Mouse (Mus musculus) naive thymus-derived CD4-positive, alpha-beta T cell, adult 2 months (primary cell): ENCODE data around the gene Erc1.

ENCODE experiments used
- DNase-seq: peaks from one replicate; pipeline ENCODE4 v3.0.0-alpha.2; 2011; ENCODE audit warnings: low read depth

Gene Erc1

DNA sequence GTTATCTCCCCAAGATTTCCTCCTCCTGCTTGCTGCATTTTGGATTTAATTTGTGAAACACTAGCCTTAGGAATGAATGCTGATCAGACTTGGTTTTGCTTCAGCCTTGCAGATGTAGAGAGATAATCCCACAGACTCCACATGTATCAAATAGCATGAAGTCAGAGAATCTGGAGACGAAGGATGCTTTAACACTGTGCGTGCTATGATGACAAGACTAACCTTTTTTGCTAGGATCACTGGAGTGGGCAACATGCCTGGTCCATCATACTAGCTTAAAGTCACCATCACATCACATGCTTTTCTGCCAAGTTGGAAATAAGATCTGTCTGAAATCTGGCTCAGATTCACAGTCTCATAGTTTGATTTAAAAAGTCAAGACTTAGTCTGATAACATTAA is 260.1 kb downstream of the Erc1 start:
- no peak for DNase-seq

DNA sequence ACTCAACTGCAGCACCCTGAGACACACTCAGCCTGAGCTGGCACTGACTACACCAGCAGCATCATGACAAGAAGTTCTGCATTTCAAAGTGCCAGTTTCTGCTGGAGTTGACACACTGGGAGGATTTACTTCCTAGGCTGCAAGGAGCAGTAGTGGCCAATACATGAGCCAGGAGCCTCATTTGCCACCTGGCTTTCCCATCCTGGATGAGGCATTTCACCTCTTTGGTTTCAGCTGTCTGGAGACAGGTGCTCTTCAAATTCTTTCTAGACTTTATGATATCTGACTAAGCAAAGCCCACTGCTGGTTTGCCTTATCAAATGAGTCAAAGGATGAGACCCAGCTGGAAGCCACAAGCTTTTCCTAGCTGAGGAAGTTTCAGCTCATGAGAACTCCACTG is 260.5 kb downstream of the Erc1 start:
- no peak for DNase-seq

DNA sequence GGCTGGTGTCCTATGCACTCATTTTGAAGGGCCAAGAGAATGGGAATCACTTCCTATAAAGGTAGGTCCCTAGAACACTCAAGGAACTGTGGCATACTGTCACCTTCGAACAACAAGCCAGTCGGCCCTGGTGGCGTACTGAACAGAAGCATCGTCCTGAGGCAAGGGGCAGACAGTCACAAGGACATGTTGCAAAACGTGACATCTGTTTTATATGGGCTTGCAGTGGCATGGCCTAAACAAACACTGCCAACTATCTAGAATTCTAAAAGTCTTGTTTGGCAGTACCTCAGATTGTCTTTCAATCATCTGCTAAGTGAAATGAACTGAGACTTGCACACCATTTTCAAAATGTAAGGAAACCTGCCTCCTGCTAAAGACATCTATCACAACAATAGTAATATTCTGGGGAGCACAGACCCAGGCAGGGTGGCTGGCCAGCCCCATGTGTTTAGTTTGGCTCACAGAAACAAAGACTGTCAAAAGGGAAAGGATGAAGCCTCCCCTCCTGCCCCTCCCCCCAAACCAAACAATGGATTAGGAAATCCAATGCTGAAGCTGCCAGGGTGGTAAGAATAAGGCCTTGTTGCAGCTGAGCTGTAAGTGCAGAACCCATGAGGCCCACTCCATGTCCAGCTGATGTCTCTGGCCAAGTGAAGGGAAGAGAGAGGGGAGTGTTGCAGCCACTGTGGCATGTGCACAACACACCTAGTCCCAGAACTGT is 262.2 kb downstream of the Erc1 start:
- no peak for DNase-seq

DNA sequence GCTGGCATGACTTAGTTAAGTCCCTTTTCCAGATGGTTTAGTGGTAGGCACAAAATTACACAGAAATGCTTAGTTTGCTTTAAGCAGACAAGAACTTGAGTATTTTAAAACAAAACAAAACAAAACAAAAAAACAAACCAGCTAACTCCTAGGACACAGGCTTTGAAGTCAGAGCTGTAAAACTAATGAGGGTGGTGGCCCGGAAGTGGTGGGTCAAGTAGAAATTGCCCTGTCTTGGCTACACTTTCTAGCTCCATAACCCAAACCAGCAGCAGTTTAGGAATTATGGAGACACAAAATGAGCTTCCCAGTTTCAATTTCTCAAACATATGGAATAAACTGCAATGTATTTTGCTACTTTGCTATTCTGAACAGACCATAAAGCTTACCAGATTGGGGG is 263.9 kb downstream of the Erc1 start:
- no peak for DNase-seq

DNA sequence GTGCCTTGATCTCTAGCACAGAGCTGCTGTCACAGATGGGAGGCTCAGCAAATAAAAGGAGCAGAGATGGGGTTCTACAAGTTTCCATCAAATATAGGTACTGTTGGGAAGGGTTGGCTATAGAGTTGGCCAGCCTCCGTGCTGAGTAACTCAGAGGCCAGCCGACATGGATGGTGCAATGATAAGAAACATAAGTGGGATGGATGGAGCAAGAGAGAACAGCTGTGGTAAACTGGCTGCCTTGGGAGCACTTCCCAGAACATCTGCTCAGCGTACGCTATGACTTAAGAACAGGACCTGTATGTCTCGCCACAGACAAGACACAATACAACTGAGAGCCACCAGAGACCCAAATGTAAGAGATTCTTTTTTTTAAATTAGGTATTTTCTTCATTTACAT is 264.8 kb downstream of the Erc1 start:
- no peak for DNase-seq

DNA sequence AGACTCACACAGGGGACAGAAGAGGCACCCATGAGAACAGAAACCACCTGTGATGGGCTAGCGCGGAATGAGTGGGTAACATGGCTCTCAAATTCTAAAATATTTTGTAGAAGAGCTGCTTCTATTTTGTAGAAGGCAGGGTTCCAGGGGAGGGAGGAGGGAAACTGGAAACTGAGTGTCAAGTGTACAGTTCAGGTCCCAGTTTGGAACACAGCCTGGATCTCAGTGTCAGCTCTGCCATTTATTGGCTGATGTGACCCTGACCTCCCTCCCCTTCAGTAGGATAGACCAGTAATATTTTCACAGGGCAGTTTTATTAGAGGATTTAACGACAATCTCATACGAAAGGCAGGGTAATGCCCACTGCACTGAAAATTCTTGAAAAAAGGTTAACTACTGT is 271.3 kb downstream of the Erc1 start:
- DNase-seq = no peak

DNA sequence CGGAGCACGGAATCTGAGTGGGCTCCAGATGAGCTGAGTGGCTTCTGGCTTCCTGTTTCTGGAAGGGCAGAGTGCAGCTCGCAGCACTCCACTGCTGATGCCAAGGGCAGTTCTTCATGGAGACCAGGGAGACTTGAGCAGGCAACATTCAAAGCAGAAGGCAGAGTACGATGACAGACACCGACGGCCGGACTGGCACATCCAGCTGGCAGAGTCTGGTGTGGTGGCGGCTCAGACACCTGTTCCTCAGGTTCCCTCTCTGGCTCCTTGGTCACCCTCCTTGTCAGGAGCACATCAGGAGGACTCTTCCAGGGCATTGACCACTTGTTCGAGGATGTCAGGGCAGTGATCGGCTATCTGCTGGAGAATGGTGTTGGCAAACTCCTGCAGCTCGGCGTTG is 272.6 kb downstream of the Erc1 start:
- DNase-seq = no peak

DNA sequence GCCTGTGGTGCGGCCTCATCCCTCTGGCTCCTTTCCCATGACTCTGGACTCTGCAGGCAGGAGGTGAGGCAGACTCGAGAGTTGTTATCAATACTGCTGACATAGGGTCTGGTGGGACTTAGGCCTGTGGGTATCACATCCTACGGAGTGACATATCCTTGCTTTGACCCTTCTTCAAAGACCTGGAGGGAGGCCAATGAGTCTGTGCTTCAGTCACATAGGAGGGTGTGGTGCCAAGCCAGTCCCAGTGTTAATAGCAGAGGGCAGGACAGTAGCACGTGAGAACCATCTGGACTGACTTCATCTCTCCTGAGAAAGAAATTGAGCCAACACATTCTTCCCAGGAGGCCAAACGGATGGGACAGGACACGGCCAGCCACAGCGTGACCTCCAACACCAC is 275.7 kb downstream of the Erc1 start:
- DNase-seq = no peak

DNA sequence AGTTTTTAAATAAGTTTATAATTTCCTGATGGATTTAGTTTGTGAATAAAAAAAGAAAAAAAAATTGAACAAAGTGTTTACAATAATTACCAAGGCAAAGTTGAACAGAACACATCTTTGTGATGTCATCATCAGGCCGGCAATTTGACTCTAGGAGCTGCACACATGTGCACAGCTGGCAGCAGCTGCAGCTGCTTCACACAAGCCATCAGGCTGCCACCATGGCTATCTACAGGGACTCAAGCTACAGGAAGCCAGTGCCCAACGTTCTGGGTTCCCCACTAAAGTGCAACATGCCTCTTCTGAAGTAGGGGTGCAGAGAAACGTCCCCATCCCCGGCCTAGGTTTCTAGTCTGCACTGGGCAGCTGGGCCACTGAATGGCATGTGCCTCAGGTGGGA is 277.2 kb downstream of the Erc1 start:
- no peak for DNase-seq

DNA sequence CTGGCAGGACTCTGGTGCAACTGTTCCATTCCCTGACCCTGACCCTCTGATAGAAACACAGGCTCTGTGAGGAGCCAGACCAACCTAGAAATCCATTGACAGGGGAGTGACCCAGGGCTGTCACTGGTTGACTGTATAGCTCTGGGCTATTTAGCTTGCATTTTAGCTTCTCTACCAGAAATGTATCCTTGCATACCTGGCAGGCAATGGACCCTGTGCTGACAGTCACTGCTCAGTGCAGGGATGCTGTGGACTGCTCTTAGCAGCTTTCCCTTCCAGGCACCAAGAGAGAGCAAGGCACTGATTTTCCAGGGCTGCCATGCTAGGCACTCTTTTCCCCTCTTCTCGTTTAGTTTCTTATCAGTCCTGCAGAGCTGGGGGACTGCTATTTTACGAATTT is 279.6 kb downstream of the Erc1 start:
- no peak for DNase-seq

DNA sequence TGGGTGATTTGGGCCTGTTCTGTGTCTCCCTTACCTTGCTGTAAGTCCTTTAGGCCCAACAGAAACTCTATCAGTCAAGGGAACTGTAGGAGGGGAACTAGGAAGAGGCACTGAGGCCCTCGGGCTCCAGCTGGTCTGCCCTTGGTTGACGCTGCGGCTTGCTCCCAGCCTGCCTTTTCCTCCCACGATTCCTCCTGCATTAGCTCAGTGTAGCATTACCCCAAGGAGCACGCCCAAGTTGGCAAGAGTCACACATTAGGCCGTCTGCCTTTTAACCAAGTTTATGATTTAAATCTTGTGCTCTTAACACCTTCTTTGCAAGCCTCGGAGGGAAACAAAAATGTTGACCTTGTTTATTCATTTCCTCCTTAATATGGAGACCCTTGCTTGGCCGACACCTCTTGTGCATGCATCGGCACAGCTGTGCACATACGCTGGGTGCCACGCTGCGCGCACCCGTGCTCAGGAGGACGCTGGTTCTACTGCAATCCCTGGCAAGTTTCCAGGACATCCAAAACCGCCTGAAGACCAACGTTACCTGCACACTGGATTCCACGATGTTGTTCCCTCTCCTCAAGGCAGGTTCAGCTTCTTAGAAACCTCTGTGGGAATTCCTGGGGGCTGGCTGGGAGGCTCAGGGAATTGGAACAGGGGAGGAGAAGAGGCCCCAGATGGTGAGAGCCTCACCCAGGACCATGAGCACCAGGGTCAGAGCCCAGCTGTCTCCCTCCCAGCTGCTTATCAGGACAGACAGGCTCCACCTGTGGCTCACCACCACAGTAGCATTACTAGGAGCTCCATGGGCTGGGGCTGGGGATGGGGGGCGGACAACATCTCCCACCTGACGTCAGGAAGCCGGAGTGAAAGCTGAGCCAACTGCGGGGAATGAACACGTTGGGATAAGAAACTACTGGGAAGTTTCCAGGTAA is 282.3 kb downstream of the Erc1 start:
- DNase-seq = no peak

DNA sequence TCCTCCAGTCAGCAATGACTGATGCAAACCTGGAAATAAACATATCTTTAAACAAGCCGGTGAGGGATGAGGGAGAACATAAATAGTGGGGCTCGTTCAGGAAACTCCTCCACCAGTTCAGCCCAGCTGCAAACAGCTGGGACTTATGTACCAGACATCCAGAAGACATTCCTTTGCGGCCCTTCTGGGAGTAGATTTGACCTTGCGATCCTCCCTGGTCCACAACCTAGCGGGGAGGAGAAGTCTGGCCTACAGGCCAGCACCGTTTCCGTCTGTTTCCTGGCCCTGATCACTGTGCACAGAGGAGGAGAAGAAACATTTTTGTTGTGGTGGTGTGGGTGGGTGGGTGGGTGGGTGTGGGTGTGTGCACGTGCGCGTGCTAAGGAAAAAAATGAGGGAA is 285.4 kb downstream of the Erc1 start:
- no peak for DNase-seq

DNA sequence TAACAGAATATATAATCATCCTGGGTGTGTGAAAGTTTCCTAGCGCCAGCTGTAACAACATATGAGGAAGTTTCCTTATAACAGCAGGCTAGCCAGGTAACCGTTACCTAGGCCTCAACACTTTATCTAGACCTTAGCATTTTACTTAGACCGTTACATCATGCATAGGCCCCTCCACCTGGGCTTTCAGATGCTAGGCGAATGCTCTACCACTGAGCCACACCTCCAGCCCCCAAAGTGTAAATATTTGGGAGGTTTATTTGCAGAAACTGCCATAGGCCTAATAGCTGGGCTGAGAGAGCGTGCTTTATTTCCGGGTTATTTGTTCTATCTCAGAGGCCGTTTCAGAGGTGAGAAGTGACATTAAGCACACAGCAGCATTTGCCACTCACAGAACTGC is 289.1 kb downstream of the Erc1 start:
- DNase-seq = no peak

DNA sequence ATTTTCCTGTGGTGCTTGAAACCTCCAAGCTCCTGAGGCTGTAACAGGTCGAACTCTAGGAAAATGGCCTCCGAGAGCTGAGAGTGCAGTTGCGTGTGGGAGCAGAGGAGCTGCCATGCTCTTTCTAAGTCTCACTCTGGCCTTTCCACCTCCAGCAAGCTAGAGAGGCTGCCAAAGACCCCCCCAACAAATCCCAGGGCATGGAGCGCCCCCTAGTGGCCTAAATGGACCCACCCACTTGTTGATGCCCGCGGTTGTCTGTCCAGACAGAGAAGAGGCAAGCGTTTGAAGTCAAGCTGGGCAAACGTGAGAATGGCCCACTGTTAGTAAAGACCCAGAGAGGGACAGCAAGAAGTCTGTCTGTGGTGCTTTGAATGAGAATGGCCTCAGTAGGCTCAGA is 293.5 kb downstream of the Erc1 start:
- peak; percentile 37 for DNase-seq

DNA sequence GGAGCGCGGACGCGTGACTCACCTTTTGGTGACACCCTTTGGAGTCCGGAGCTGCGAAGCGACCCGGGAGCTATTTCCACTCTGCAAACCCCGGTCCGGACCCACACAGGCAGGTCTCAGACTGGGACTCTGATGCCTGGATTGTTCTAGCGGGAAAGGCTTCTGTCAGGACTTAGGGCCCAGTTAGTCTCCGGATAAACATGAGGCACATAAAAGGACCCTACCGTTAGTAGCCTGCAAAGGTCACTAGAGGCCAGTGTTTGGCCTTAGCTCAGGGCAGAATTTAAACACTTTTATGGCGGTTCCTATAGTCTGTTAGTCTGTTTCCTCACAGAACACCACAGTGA is 303.5 kb downstream of the Erc1 start:
- DNase-seq = no peak

DNA sequence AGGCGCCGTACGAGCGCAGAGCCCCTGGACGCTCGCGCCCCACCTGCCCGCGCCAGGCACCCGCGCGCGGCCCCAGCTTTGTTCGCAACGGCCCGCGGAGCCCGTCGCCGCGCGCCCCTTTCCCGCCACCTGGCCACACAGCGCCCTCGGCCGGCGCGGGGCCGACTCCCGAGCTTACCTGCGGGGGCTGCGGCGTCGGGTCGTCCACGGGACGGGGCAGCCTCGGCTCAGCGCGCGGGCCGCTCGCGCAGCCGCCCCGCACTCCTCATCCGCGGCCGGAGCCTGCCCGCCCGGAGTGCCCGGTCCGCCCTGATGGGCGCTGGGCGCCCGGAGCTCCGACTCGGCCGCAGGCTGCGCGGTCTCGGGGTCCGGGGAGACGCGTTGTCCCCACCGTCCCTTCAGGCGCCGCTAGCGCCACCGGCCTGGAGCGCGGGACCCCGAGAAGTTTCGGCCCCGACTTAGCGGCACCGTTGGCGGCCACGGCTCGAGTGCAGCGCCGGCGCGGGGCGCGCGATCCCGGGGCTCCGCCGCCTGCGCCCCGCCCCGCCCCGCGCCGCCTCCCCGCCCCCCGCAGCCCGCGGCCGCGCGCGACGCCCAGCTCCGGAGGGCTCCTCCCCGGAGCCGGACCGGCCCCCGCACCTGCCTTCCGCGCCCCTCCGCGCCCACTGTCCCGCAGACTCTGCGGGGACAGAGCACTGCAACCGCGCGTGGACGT is 304.0 kb downstream of the Erc1 start, which contains the start of gene Wnt5b:
Wnt5b (minus strand) TSS at position 545 of the 715 bp plus-strand sequence.
- DNase-seq = peak; percentile 45

DNA sequence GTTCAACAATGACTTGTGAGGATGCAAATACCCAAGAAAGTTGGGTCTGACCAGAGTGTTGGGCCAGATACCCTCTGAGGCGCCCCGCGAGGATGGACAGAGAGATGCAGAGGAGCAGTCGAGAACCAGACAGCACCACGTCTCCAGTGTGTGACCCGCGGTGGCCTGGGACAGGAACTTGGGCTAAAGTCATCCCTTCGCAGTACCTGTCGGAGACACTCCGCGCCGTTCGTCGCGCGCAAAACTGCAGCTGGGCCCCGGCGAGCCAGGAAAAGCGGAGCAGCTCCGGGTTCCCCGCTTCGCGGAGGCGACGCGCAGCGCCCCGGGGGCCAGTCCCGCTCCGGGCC is 304.5 kb downstream of the Erc1 start:
- DNase-seq = no peak

DNA sequence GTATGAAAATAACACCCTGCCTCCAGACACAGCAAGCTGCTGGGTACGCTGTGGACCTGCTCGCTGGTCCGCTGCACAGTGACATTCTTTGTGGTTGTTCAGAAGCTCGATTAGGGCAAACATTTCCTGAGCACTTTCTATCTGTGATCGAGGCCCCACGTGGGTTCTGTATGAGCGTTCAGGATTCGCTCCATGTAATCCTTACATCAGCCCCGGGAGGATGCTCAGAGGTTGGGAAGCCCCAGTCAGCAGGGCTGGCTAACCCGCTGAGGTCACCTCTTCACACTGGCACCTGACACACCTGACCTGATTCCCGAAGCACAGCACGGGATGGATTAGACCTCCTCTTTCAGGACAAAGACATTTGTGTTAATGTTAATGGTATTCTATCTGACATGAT is 312.1 kb downstream of the Erc1 start:
- no peak for DNase-seq

DNA sequence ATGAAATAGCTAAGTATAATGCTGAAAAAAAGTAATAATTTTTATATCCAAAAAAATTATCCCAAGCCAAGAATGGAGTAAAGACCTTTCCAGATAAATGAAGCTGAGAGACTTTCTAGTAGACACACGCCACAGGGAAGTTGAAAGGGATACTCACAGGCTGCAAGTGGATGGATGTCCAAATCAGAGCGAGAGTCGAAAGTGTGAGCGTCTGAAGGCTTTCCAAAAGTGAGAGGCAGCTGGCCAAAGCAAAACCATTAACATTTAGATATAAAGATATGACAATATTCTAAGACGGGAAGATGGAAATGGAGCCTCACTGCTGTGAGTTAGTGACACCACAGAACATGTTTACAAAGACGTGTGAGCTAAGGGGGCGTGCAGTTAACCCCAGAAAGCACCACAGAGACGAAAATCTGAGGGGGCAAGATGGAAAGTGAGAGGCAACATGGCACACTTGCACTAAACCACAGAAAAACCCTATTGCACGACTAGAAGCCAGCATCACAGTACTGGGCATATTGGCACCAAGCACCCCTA is 314.7 kb downstream of the Erc1 start:
- no peak for DNase-seq

DNA sequence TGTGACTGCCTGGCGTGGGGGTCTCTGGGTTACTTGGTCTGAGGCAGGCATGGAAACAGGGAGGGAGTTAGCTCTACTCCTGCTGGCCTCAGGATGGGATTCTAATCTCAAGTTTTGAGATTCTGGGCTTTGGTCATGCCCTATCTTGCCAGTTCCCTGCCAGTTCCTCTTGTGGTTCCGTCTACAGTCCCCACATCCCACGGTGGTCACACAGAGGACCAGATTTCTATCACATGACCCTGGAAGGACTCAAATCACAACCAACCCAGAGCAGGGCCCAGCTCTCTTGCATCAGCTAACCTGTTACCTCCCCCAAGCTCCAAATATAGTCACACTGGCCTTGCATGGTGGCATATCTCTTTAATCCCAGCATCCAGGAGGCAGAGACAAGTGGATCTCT is 318.3 kb downstream of the Erc1 start:
- DNase-seq = no peak

DNA sequence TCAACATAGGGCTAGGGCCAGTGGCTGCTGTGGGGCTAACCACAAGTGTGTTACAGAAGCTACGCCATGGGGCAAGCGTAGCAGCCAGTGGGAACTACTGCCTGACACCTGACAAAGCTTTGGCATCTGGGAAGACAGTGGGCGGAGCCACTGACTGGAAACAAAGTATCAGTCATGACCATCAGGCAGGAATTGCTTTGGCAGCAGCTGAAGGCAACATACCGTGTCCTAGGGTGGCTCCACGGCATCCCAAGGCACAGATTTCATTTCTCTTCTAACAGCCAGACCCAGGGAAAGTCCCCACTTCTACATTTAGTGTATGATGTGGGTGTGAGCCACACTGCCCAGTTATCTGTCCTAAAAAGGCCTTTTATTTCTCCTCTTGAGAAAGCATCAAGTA is 321.5 kb downstream of the Erc1 start:
- no peak for DNase-seq

DNA sequence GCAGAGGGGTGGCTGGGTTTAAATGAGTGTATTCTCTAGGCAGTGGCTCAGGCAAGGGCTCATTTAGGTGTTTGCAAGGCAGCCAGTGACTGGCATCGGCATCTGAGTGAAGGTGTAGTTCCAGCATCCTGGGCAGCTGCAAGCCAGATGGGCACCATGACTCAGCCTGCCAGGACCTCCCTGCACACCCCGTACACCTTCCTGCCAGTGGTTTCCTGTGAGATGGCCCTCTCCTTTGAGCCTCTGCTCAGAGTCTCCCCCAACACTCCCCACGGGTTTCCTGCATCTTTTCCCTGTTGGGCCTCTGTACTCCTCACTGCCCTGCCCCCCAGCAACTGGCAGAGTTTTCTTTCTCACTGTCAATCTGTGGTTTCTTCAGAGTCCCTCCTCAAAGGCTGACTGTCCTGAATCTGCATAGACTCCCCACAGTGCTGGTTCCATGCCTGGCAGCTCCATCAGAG is 326.0 kb downstream of the Erc1 start:
- peak; percentile 50 for DNase-seq

DNA sequence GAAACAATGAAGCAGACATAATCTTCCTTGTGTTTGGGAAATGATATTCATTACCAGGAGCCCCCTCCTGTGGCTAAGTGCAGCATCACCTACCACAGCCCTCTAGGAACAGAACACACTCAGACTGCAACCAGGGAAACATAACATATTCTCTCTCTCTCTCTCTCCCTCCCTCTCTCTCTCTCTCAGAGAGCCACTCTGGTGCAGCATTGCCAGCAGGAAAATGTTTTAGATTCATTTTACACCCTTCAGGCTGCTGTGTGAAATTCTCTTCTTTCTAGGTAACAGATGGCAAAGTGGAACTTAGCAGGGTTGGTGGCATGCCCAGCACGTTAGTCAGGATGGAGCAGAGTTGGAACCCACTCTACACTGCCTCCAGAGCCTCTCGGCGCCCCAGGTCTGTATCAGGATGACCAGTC is 326.5 kb downstream of the Erc1 start:
- DNase-seq = peak; percentile 57
